Mouse (Mus musculus): ENCODE results near the gene Nup107.

GRCm38 (mm10) chr10:117706440-117706839 lies 86.1 kb downstream of the Nup107 start:
- TF ChIP-seq POLR2A (IDR thresholded peaks at IDR 0.05; ENCODE audit: borderline replicate concordance, control insufficient read depth, low read depth, low read length) = no peak
- no peak for TF ChIP-seq CTCF (IDR thresholded peaks at IDR 0.05; ENCODE audit: control insufficient read depth, insufficient read depth, low read length)
